Mouse (Mus musculus) Patski (cell line): ENCODE measurements around the gene Irak1. TPM values are rescaled to one million over a fixed set of nuclear protein-coding genes. Genes with fewer than 3 reads are reported as not detected.
A peak's percentile ranks its signal among the peaks of the same experiment; 100 is the strongest.

ENCODE experiments used
- ATAC-seq: fragments of 100-300 bp; one replicate; pipeline ENCODE4 v1.8.0; 2021
- CTCF ChIA-PET: fragments of 350-600 bp; sonication (Branson Sonifier 250); formaldehyde crosslinking; loops from one replicate; lab custom pipeline; 2022; ENCODE audit warnings: inconsistent platforms; lab: Charles Lee
- POLR2A ChIA-PET: fragments of 350-600 bp; sonication (Branson Sonifier 250); formaldehyde crosslinking; loops from one replicate; lab custom pipeline; 2022; ENCODE audit warnings: antibody characterized with exemption, inconsistent platforms; lab: Charles Lee
- DNase-seq: peaks from one replicate; pipeline ENCODE4 v3.0.0-alpha.2; 2011; ENCODE audit warnings: low read depth, low spot score
- H3K27me3 ChIP-seq: fragments of 371-371 bp; one replicate; pipeline ENCODE4 v1.5.1; 2021
- CTCF ChIP-seq: fragments of 100-300 bp; IDR thresholded peaks from one replicate; pipeline ENCODE4 v1.5.1; 2021
- in situ Hi-C: fragments of 300-500 bp; cut with MboI; formaldehyde crosslinking; loops from 3 replicates; pipeline ENCODE4 v1.11.1; 2018; ENCODE audit warnings: low pct_unique_long_range_greater_than_20kb, mixed read lengths
- polyA plus RNA-seq: library from polyadenylated mRNA; unstranded; gene quantifications from one replicate; pipeline ENCODE4 v1.2.3, GENCODE M21; 2021

Irak1 gene
- polyA plus RNA-seq, 1 experiment from 2014 or later: 106 TPM

DNA sequence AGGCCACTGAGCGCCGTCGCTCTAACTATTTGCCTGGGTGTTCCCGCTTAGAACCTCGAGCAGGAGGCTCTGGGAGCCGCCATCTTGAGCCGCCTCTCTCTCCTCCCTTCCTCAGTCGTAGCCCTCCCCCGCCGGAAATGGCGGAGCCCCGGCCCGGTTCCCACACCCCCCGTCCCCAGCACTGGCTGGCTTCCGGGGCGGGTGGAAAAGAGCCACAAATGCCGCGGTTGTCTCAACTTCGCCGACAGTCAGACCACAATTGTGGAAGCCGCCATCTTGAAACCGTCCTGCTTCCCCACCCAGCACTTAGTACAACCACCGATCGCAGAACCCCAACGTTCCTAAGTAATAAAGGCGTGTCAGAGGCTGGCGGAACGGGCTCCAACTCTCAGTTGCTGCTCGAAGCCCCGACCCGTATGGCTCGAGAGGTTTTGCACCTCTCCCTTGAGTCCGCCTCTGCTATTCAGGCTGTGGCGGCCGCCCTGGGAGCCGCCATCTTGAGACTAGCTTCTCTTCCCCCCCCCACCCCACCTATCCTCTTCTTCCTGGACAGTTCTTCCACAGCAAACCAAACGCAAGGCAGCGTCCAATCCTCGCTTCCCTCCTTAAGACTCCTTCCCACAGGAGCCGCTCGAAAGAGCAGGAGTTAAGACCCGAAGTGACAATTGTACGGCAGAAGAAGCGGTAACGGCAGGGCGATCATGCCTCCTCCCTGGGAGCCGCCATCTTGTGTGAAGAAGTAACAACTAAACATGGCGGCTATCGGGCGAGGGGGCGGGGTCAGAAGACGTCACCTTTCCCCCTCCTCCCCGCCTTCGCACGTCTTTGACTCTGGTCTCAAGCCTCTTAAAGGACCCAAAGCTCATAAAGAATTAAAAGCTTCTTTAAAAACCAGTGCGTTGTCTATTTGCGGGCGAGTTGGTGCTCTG lies 57.2 kb downstream of the Irak1 start, which contains the start of gene Hcfc1:
TSS of gene Hcfc1 (minus strand) at position 110 of the 929 bp plus-strand sequence.
- ATAC-seq (peak; percentile 54), DNase-seq (peak; percentile 44)
- CTCF ChIA-PET: no interaction called here
- TF ChIP-seq CTCF: no peak
- in situ Hi-C loops: loop anchor here (5.0 to 25.0 kb wide), 3 partner anchors 56 to 446 kb away; partner anchors contain the start of gene Irak1
- POLR2A ChIA-PET: interaction anchor here (1.4 kb wide), 2 partner anchors 48 to 56 kb away, joined by 3 read pairs; no protein-coding TSS in a partner anchor
- no peaks in the 10 kb centered on the region for H3K27me3 ChIP-seq

DNA sequence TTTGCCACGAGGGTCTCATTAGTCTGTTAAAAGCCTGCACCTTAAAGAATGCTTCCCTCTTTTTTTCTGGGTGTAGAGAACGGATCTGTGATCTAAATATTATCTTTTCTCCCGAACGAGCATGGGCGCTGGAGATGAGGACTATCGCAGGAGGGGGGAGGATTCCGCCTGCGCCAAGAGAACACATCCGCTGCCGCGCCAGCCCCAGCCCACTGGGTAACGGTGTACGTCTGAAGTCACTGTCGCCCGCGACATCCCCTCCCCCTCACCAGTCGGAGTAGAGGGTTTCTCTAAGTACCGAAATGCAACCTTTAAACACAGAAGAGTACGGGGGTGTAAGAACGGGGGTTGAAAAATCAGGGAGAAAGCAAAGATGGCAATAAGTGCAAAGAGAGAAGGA lies 58.4 kb downstream of the Irak1 start:
- in situ Hi-C loops: loop anchor here (5.0 to 25.0 kb wide), 3 partner anchors 57 to 447 kb away; partner anchors contain the start of gene Irak1
- no peak for DNase-seq
- POLR2A ChIA-PET: no interaction called here
- no peak for TF ChIP-seq CTCF
- no peaks in the 10 kb centered on the region for H3K27me3 ChIP-seq
- CTCF ChIA-PET: no interaction called here
- no peak for ATAC-seq

DNA sequence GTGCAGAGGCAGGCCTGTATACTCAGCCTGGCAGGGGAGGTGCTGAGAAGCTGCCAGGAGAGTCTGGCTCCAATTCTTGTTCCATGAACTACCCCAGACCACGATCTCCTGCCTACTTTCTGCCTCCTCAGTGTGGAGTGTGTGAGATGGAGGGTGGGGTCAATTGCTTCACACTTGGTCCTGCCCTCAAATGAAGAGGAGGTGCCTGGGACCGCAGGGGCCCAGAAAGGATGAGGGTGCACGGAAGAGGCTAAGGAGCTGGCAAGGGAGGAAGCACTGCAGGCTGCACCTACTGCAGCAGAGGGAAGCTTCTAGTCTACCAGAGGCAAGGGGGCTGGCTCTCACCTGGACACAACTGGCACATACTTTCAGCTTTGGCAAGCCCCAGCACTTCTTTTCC lies 59.4 kb downstream of the Irak1 start:
- no peak for ATAC-seq
- no peaks in the 10 kb centered on the region for H3K27me3 ChIP-seq
- ChIA-PET CTCF (no interaction called here), POLR2A (no interaction called here)
- no peak for TF ChIP-seq CTCF
- DNase-seq: no peak
- in situ Hi-C loops: loop anchor here (25.0 kb wide), 1 partner anchor 448 kb away; no protein-coding TSS in a partner anchor

Other genes with a start within 250 kb of the Irak1 start
- 4.0 TPM for gene Srpk3, start 249.5 kb downstream of the Irak1 start, polyA plus RNA-seq
- 275 TPM for gene Idh3g, start 237.0 kb downstream of the Irak1 start, polyA plus RNA-seq
- gene Ssr4, start 236.9 kb downstream of the Irak1 start, polyA plus RNA-seq: 194 TPM
- 30.5 TPM for gene Pdzd4, start 198.9 kb downstream of the Irak1 start, polyA plus RNA-seq
- 0.05 TPM for gene Avpr2, start 131.8 kb downstream of the Irak1 start, polyA plus RNA-seq
- 320 TPM for gene L1cam, start 127.8 kb downstream of the Irak1 start, polyA plus RNA-seq
- 1.0 TPM for gene Arhgap4, start 102.0 kb downstream of the Irak1 start, polyA plus RNA-seq
- gene Naa10, start 102.0 kb downstream of the Irak1 start, polyA plus RNA-seq: 98.0 TPM
- gene Renbp, start 93.1 kb downstream of the Irak1 start, polyA plus RNA-seq: 166 TPM
- 81.1 TPM for gene Hcfc1, start 57.6 kb downstream of the Irak1 start, polyA plus RNA-seq
- 0.24 TPM for gene Opn1mw, start 103.5 kb upstream of the Irak1 start, polyA plus RNA-seq
- 24.5 TPM for gene Mecp2, start 111.4 kb upstream of the Irak1 start, polyA plus RNA-seq
- gene Tex28, start 143.9 kb upstream of the Irak1 start, polyA plus RNA-seq: not detected
- gene Tktl1, start 153.3 kb upstream of the Irak1 start, polyA plus RNA-seq: 0.04 TPM
- 888 TPM for gene Flna, start 225.9 kb upstream of the Irak1 start, polyA plus RNA-seq
- gene Emd, start 230.8 kb upstream of the Irak1 start, polyA plus RNA-seq: 88.3 TPM
- gene Rpl10, start 246.9 kb upstream of the Irak1 start, polyA plus RNA-seq: 1,219 TPM